ENCODE assay signal across 8 mouse cellular contexts in genomic region chr9:44085276-44085675, GRCm38 (mm10). TPM values are rescaled to one million over a fixed set of nuclear protein-coding genes. Genes with fewer than 3 reads are reported as not detected.
DNase-seq lines count a peak whose midpoint lies in the region; ATAC-seq and TF ChIP-seq lines count a peak whose summit lies in the region.

No protein-coding gene starts in this region.

- intact Hi-C loops in gastrocnemius, adult 2 months (cut with DNase I): no loop called here
- intact Hi-C loops in gastrocnemius, postnatal 14 days (cut with DNase I; ENCODE audit: low total_unique reads): no loop called here

- H3K9ac ChIP-seq in CH12.LX (ENCODE audit: insufficient read depth, low read depth): peak overlapping the region; percentile 42; the same call in 1 of the 2 replicates
- peak overlapping the region; percentile 74 for H3K9ac ChIP-seq in forebrain, embryonic 14.5 days (ENCODE audit: low read length)
- H3K9ac ChIP-seq in liver, embryonic 14.5 days (replicated peaks): no peak overlapping the region

- TF ChIP-seq POLR2A in CH12.LX (IDR thresholded peaks at IDR 0.05; ENCODE audit: low read depth, low read length): no peak

- H3K27me3 ChIP-seq in CH12.LX (replicated peaks): peaks cover 56% of the 10 kb centered on the region
- peaks cover 11% of the 10 kb centered on the region; the same call in 1 of the 2 replicates for H3K27me3 ChIP-seq in forebrain, embryonic 14.5 days (replicated peaks; ENCODE audit: control insufficient read depth, insufficient read depth, low read length)
- peaks cover 10% of the 10 kb centered on the region for H3K27me3 ChIP-seq in liver, embryonic 14.5 days (ENCODE audit: control insufficient read depth, insufficient read depth, low read length)

- peak; percentile 56 for DNase-seq in gastrocnemius, adult 2 months
- DNase-seq in gastrocnemius, postnatal 14 days: no peak
- DNase-seq in CH12.LX (ENCODE audit: extremely low read depth): no peak
- DNase-seq in forebrain, embryonic 14.5 days (ENCODE audit: low spot score): no peak
- DNase-seq in liver, embryonic 14.5 days (ENCODE audit: low read depth in 3 of 3, low spot score in 3 of 3): no peak
- DNase-seq in ovary, postnatal 14 days (ENCODE audit: low spot score): no peak
- DNase-seq in urinary bladder, postnatal 36 days (ENCODE audit: low spot score in 2 of 2): no peak
- no peak for DNase-seq in thymus, adult 18-20 months

- in situ Hi-C loops in CH12.LX (cut with MboI; ENCODE audit: low pct_ligation_motif_present, low pct_unique_long_range_greater_than_20kb, low sequenced_read_pairs): no loop called here

- no peak for TF ChIP-seq RAD21 in CH12.LX (IDR thresholded peaks at IDR 0.05; ENCODE audit: low read depth, low read length)

- WGBS in forebrain, embryonic 14.5 days: 2% methylated on average over 10 of the region's 10 CpGs
- 12% methylated on average over 10 of the region's 10 CpGs for WGBS in liver, embryonic 14.5 days (ENCODE audit: insufficient replicate concordance)

- peak overlapping the region; percentile 63 for H3K4me2 ChIP-seq in CH12.LX (ENCODE audit: insufficient read depth, low read depth, poor library complexity, severe bottlenecking)
- H3K4me2 ChIP-seq in forebrain, embryonic 14.5 days (ENCODE audit: low read length): peak overlapping the region; percentile 97
- peak overlapping the region; percentile 76 for H3K4me2 ChIP-seq in liver, embryonic 14.5 days (ENCODE audit: low read depth)

- no peaks in the 10 kb centered on the region for H3K36me3 ChIP-seq in CH12.LX (replicated peaks in 1 of 2; ENCODE audit: control insufficient read depth in 1 of 2, insufficient read depth in 1 of 2, low read length in 1 of 2)
- no peaks in the 10 kb centered on the region for H3K36me3 ChIP-seq in forebrain, embryonic 14.5 days (ENCODE audit: control insufficient read depth, insufficient read depth, low read length)
- H3K36me3 ChIP-seq in liver, embryonic 14.5 days (replicated peaks; ENCODE audit: control insufficient read depth, insufficient read depth, low read depth): no peaks in the 10 kb centered on the region

- no peak for ATAC-seq in forebrain, embryonic 14.5 days
- ATAC-seq in liver, embryonic 14.5 days (ENCODE audit: insufficient read depth): no peak

- peak overlapping the region; percentile 89 for H3K4me3 ChIP-seq in gastrocnemius, adult 2 months
- peak overlapping the region; percentile 17 to 62 (median 46) for H3K4me3 ChIP-seq in CH12.LX (replicated peaks in 1 of 3; ENCODE audit: low read depth in 2 of 3, low read length in 2 of 3, poor library complexity in 1 of 3)
- peak overlapping the region; percentile 53 for H3K4me3 ChIP-seq in forebrain, embryonic 14.5 days (ENCODE audit: low read depth, low read length)
- peak overlapping the region; percentile 38 to 52 for H3K4me3 ChIP-seq in liver, embryonic 14.5 days (ENCODE audit: insufficient read depth in 1 of 2, low read depth in 2 of 2, low read length in 2 of 2)

- no peak for TF ChIP-seq EP300 in CH12.LX (IDR thresholded peaks at IDR 0.05; ENCODE audit: low read length)
- TF ChIP-seq EP300 in liver, embryonic 14.5 days (IDR thresholded peaks at IDR 0.05; ENCODE audit: low read depth): no peak

- peaks cover 19 to 57% of the 10 kb centered on the region in 2 experiments for H3K4me1 ChIP-seq in CH12.LX (ENCODE audit: control insufficient read depth in 1 of 2, insufficient read depth in 2 of 2)
- peaks cover 21% of the 10 kb centered on the region for H3K4me1 ChIP-seq in forebrain, embryonic 14.5 days (ENCODE audit: control insufficient read depth, insufficient read depth, low read length)
- H3K4me1 ChIP-seq in liver, embryonic 14.5 days (replicated peaks; ENCODE audit: control insufficient read depth in 2 of 2, insufficient read depth in 2 of 2, low read length in 1 of 2): peaks cover 8 to 13% of the 10 kb centered on the region in 2 experiments

- no peaks in the 10 kb centered on the region for H3K9me3 ChIP-seq in CH12.LX (replicated peaks; ENCODE audit: low read length)
- H3K9me3 ChIP-seq in forebrain, embryonic 14.5 days (replicated peaks; ENCODE audit: control insufficient read depth, low read length): no peaks in the 10 kb centered on the region
- no peaks in the 10 kb centered on the region for H3K9me3 ChIP-seq in liver, embryonic 14.5 days (ENCODE audit: control insufficient read depth, low read length)

- dilution Hi-C loops in CH12.LX (cut with MboI; ENCODE audit: extremely low pct_ligation_motif_present, extremely low pct_unique_long_range_greater_than_20kb, low sequenced_read_pairs): no loop called here

- H3K79me2 ChIP-seq in CH12.LX (replicated peaks; ENCODE audit: control insufficient read depth, extremely low read depth, insufficient read depth, poor library complexity, severe bottlenecking): no peaks in the 10 kb centered on the region

- H3K27ac ChIP-seq in gastrocnemius, adult 2 months: peak overlapping the region; percentile 97
- H3K27ac ChIP-seq in CH12.LX (ENCODE audit: insufficient read depth, low read depth): no peak overlapping the region
- no peak overlapping the region for H3K27ac ChIP-seq in forebrain, embryonic 14.5 days (ENCODE audit: low read depth, low read length)
- H3K27ac ChIP-seq in liver, embryonic 14.5 days: no peak overlapping the region

- TF ChIP-seq CTCF in gastrocnemius, adult 2 months (IDR thresholded peaks at IDR 0.05): no peak
- TF ChIP-seq CTCF in CH12.LX (conservative IDR thresholded peaks at IDR 0.05 in 1 of 2, IDR thresholded peaks at IDR 0.05 in 1 of 2; ENCODE audit: low read depth in 2 of 2, low read length in 2 of 2): no peak
- TF ChIP-seq CTCF in liver, embryonic 14.5 days (IDR thresholded peaks at IDR 0.05; ENCODE audit: low read depth): no peak

TF ChIP-seq in CH12.LX, 34 proteins besides CTCF, POLR2A, EP300 and RAD21 (continues in another document):
- TF ChIP-seq ZKSCAN1 (IDR thresholded peaks at IDR 0.05; ENCODE audit: borderline replicate concordance, low read depth, low read length) (no peak), MXI1 (IDR thresholded peaks at IDR 0.05; ENCODE audit: low read depth, low read length) (no peak), ZC3H11A (IDR thresholded peaks at IDR 0.05; ENCODE audit: low read depth, low read length) (no peak), E2F4 (IDR thresholded peaks at IDR 0.05; ENCODE audit: insufficient replicate concordance, low read depth, low read length) (no peak), MYC (IDR thresholded peaks at IDR 0.05; ENCODE audit: low read depth, low read length) (no peak), HCFC1 (IDR thresholded peaks at IDR 0.05; ENCODE audit: low read depth, low read length) (no peak), UBTF (IDR thresholded peaks at IDR 0.05; ENCODE audit: low read depth, low read length) (no peak), BHLHE40 (IDR thresholded peaks at IDR 0.05; ENCODE audit: low read depth, low read length) (no peak), MAX (IDR thresholded peaks at IDR 0.05; ENCODE audit: low read length) (no peak), SMC3 (IDR thresholded peaks at IDR 0.05; ENCODE audit: low read depth, low read length) (no peak)

RNA-seq across cellular contexts. Expression of gene Mfrp, which starts 16.3 kb away (rescaled TPM):
- total RNA-seq in gastrocnemius, adult 2 months (2021): not detected
- under 1 TPM in 1 of 2 experiments, not detected in 1; 0.06 TPM for total RNA-seq in gastrocnemius, postnatal 14 days (2021)
- total RNA-seq in CH12.LX (2012; rRNA removed) (0.04 TPM in 1 of 2 replicates, not detected in the other), CH12.LX (2014; rRNA removed) (not detected in 2 replicates)
- polyA plus RNA-seq in CH12.LX (2012; ENCODE audit: insufficient read length, low read depth): not detected in 2 replicates
- 0.31 TPM in 1 of 2 replicates, not detected in the other for polyA plus RNA-seq in forebrain, embryonic 14.5 days (2014; fragmentation: Nextera tagmentation; extraction: Ambion mirVana)
- polyA plus RNA-seq in liver, embryonic 14.5 days (2012; rRNA removed): not detected in 2 replicates
- polyA plus RNA-seq in liver, embryonic 14.5 days (2014; fragmentation: Nextera tagmentation; extraction: Ambion mirVana): not detected in 2 replicates

RNA-seq across cellular contexts. Expression of gene Usp2, which starts 18.5 kb away (rescaled TPM):
- 100 to 1,000 TPM; 223 to 228 TPM for total RNA-seq in gastrocnemius, adult 2 months (2021)
- 100 to 1,000 TPM; 142 to 224 TPM for total RNA-seq in gastrocnemius, postnatal 14 days (2021)
- total RNA-seq in CH12.LX (2012; rRNA removed): 1.3 and 2.2 TPM in 2 replicates
- 1.6 and 2.3 TPM in 2 replicates for total RNA-seq in CH12.LX (2014; rRNA removed)
- 1.7 and 2.1 TPM in 2 replicates for polyA plus RNA-seq in CH12.LX (2012; ENCODE audit: insufficient read length, low read depth)
- 6.9 and 8.2 TPM in 2 replicates for polyA plus RNA-seq in forebrain, embryonic 14.5 days (2014; fragmentation: Nextera tagmentation; extraction: Ambion mirVana)
- polyA plus RNA-seq in liver, embryonic 14.5 days (2012; rRNA removed): 0.27 TPM in 2 replicates
- polyA plus RNA-seq in liver, embryonic 14.5 days (2014; fragmentation: Nextera tagmentation; extraction: Ambion mirVana): 1.6 and 2.0 TPM in 2 replicates

RNA-seq across cellular contexts. Expression of gene C1qtnf5, which starts 21.8 kb away (rescaled TPM):
- 1 to 10 TPM; 2.5 to 7.6 TPM for total RNA-seq in gastrocnemius, adult 2 months (2021)
- total RNA-seq in gastrocnemius, postnatal 14 days (2021): 10 to 100 TPM; 22.9 to 25.7 TPM
- total RNA-seq in CH12.LX (2012; rRNA removed): not detected in 2 replicates
- total RNA-seq in CH12.LX (2014; rRNA removed): not detected in 2 replicates
- not detected in 2 replicates for polyA plus RNA-seq in CH12.LX (2012; ENCODE audit: insufficient read length, low read depth)
- polyA plus RNA-seq in forebrain, embryonic 14.5 days (2014; fragmentation: Nextera tagmentation; extraction: Ambion mirVana): 2.6 and 3.2 TPM in 2 replicates
- 0.24 and 0.27 TPM in 2 replicates for polyA plus RNA-seq in liver, embryonic 14.5 days (2012; rRNA removed)
- polyA plus RNA-seq in liver, embryonic 14.5 days (2014; fragmentation: Nextera tagmentation; extraction: Ambion mirVana): 0.27 and 0.30 TPM in 2 replicates

RNA-seq across cellular contexts. Expression of gene Gm49380, which starts 28.0 kb away (rescaled TPM):
- 1 to 10 TPM in 1 of 2 experiments, under 1 TPM in 1; 0.71 to 1.4 TPM for total RNA-seq in gastrocnemius, adult 2 months (2021)
- 1 to 10 TPM in 1 of 2 experiments, under 1 TPM in 1; 0.23 to 1.2 TPM for total RNA-seq in gastrocnemius, postnatal 14 days (2021)
- total RNA-seq in CH12.LX (2012; rRNA removed) (not detected in 2 replicates), CH12.LX (2014; rRNA removed) (not detected in 2 replicates)
- polyA plus RNA-seq in CH12.LX (2012; ENCODE audit: insufficient read length, low read depth): not detected in 2 replicates
- polyA plus RNA-seq in forebrain, embryonic 14.5 days (2014; fragmentation: Nextera tagmentation; extraction: Ambion mirVana): 0.11 and 0.16 TPM in 2 replicates
- 0.05 and 0.09 TPM in 2 replicates for polyA plus RNA-seq in liver, embryonic 14.5 days (2012; rRNA removed)
- not detected in 2 replicates for polyA plus RNA-seq in liver, embryonic 14.5 days (2014; fragmentation: Nextera tagmentation; extraction: Ambion mirVana)

RNA-seq across cellular contexts. Expression of gene Rnf26, which starts 28.0 kb away (rescaled TPM):
- 1 to 10 TPM; 3.0 to 3.1 TPM for total RNA-seq in gastrocnemius, adult 2 months (2021)
- total RNA-seq in gastrocnemius, postnatal 14 days (2021): 1 to 10 TPM; 6.4 to 8.4 TPM
- total RNA-seq in CH12.LX (2012; rRNA removed) (15.3 and 15.4 TPM in 2 replicates), CH12.LX (2014; rRNA removed) (9.2 and 11.7 TPM in 2 replicates)
- 31.5 and 40.0 TPM in 2 replicates for polyA plus RNA-seq in CH12.LX (2012; ENCODE audit: insufficient read length, low read depth)
- polyA plus RNA-seq in forebrain, embryonic 14.5 days (2014; fragmentation: Nextera tagmentation; extraction: Ambion mirVana): 31.3 and 35.1 TPM in 2 replicates
- 21.9 and 26.2 TPM in 2 replicates for polyA plus RNA-seq in liver, embryonic 14.5 days (2012; rRNA removed)
- 29.4 and 34.3 TPM in 2 replicates for polyA plus RNA-seq in liver, embryonic 14.5 days (2014; fragmentation: Nextera tagmentation; extraction: Ambion mirVana)

Comparison
In these comparisons a context has a peak if more than half of its experiments do, and no peak if none do; other contexts are left out.
1. RNA of gene Usp2, which starts 18.5 kb away (total RNA-seq): 223 to 228 TPM in gastrocnemius, adult 2 months and 142 to 224 TPM in gastrocnemius, postnatal 14 days; 1.3 to 2.3 TPM in CH12.LX; every median in the first group is over 10 times any median in the second.
2. Peak in every context shown above with its lines, with median percentiles within 50 percentile points of each other: H3K4me3 ChIP-seq and H3K4me2 ChIP-seq.